Mouse (Mus musculus) stomach, postnatal 0 days (tissue): ENCODE measurements around the gene Nap1l4. TPM values are rescaled to one million over a fixed set of nuclear protein-coding genes. Genes with fewer than 3 reads are reported as not detected.
A peak's percentile ranks its signal among the peaks of the same experiment; 100 is the strongest.

Experiments
- ATAC-seq: fragments of 200-750 bp; cut with Nextera tagmentation; 2 replicates; pipeline ENCODE4 v1.8.0; 2017; ENCODE audit not compliant: low FRiP score, low TSS enrichment
- DNase-seq: peaks from one replicate; pipeline ENCODE4 v3.0.0-alpha.2; 2016; ENCODE audit warnings: low spot score
- H3K27ac ChIP-seq: fragments of 300-500 bp; sonication (generic); replicated peaks from 2 replicates; pipeline ENCODE4 v1.5.1; 2014; ENCODE audit warnings: mild to moderate bottlenecking, control low read depth
- H3K27me3 ChIP-seq: fragments of 300-500 bp; sonication (generic); 2 replicates; pipeline ENCODE4 v1.6.1; 2014; ENCODE audit warnings: low read length; ENCODE audit not compliant: control insufficient read depth, insufficient read depth
- H3K36me3 ChIP-seq: fragments of 300-500 bp; sonication (generic); 2 replicates; pipeline ENCODE4 v1.6.1; 2014; ENCODE audit warnings: low read length, mixed read lengths; ENCODE audit not compliant: control insufficient read depth, insufficient read depth
- H3K4me1 ChIP-seq: fragments of 300-500 bp; sonication (generic); replicated peaks from 2 replicates; pipeline ENCODE4 v1.6.1; 2014; ENCODE audit warnings: antibody characterized with exemption; ENCODE audit not compliant: control insufficient read depth, insufficient read depth
- H3K4me2 ChIP-seq: fragments of 300-500 bp; sonication (generic); replicated peaks from 2 replicates; pipeline ENCODE4 v1.6.1; 2014; ENCODE audit warnings: low read depth, mild to moderate bottlenecking, control low read depth, moderate library complexity
- H3K4me3 ChIP-seq: fragments of 300-500 bp; sonication (generic); 2 replicates; pipeline ENCODE4 v1.5.1; 2014; ENCODE audit warnings: low read depth, low read length, control low read depth
- H3K9ac ChIP-seq: fragments of 300-500 bp; sonication (generic); 2 replicates; pipeline ENCODE4 v1.6.1; 2014; ENCODE audit warnings: mild to moderate bottlenecking, low read length, control low read depth, mixed read lengths
- H3K9me3 ChIP-seq: fragments of 300-500 bp; sonication (generic); 2 replicates; pipeline ENCODE4 v1.6.1; 2016; ENCODE audit warnings: low read length; ENCODE audit not compliant: control insufficient read depth
- CTCF ChIP-seq: IDR thresholded peaks from 2 replicates; pipeline ENCODE4 v1.5.1; 2016; ENCODE audit warnings: antibody characterized with exemption, low read depth, mild to moderate bottlenecking, moderate library complexity
- EP300 ChIP-seq: optimal IDR thresholded peaks from 2 replicates; pipeline ENCODE3; 2016; ENCODE audit warnings: antibody characterized with exemption
- WGBS: fragments of 180-500 bp; shearing (Covaris S2); extraction: QIAGEN DNeasy Blood & Tissue Kit; methylation state at CpG from one replicate; pipeline ENCODE4 v1.1.7; 2014; 5-methylcytosine and 5-hydroxymethylcytosine counted together
- polyA plus RNA-seq: library from polyadenylated mRNA; unstranded; fragments of >200 nt; fragmentation: Nextera tagmentation; extraction: Ambion mirVana; gene quantifications from 2 replicates; pipeline ENCODE4 v1.2.1, GENCODE M21; 2015

Nap1l4 gene
- polyA plus RNA-seq, 1 experiment from 2014 or later: 98.5 TPM

DNA sequence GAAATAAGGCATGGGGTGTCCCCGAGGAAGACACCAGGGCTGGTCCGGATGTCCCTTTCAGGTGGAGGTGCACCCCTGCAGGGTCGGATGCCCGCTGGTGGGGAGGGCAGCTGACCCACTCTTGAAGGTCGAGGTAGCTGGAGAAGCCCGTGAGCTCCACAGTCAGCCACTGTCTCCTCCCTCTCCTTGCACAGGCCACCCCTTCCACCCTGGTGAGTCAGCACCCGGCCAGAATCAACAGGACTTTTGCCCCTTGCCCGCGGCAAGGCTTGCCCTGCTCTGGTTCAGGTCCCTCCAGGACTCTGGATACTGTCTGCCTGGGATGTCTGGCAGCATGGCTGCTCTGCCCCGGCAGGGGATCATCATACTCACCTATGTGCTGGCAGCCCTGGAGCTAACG, 73.0 kb downstream of the Nap1l4 start:
- Histone ChIP-seq H3K4me1 (0 out of 2 replicates have a peak, but pooled peaks cover 4% of the 10 kb centered on the region), H3K36me3 (no peaks in the 10 kb centered on the region), H3K4me2 (no peak overlapping the region), H3K9me3 (no peaks in the 10 kb centered on the region), H3K27me3 (no peaks in the 10 kb centered on the region), H3K27ac (peak overlapping the region; percentile 31; the same call in 1 of the 2 replicates), H3K9ac (no peak overlapping the region), H3K4me3 (no peak overlapping the region)
- DNase-seq (peak; percentile 84), ATAC-seq (peak; percentile 72)
- 52% methylated on average over 11 of the region's 11 CpGs for whole genome bisulfite sequencing
- TF ChIP-seq CTCF: no peak
- TF ChIP-seq EP300: no peak

- no peak for TF ChIP-seq EP300
- TF ChIP-seq CTCF: no peak
- H3K4me2 ChIP-seq: peak overlapping the region; percentile 49; the same call in 1 of the 2 replicates
- DNase-seq: peak; percentile 90
Observed at GRCm38 (mm10) chr7:143474811-143475210, 74.1 kb downstream of the Nap1l4 start.

DNA sequence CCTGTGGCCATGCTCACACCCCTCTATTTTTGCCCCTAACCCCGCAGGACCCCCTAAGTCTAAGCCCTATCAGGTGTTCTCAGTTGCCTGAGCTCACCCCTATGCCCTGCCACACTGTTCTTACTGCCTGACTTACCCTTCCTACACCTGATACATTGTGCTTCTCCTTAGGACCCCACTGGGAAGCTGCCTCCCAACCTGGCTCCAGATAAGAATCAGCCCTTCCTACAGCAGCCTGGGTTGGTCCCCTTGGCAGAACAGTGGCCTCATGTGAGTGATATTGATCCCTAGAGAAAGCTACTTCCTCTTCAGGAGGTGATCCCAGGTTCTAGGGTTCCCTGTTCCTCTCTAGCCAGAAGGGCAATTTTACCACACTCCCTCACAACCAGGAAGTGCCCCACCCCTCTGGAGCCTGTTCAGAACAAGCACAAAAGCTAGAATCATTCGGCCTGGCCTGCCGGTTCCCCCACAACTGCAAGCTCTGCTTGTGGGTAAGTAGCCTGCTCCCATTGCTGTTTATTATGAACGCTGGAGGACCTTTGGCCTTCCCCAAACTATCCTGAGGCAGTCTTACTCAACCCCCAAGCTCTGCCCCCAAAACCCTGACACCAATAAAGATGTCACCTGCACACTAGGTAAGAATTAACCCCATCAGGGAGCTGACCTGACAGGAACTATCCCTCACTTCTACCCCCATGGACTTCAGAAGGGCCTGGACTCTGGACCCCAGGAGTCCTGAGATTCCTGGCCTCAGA, 75.4 kb downstream of the Nap1l4 start, which contains the start of gene Slc22a18:
Gene Slc22a18 (plus strand): TSS at position 390 of the 755 bp plus-strand sequence.
- peak within 1 kb of the TSS; percentile 29 for H3K4me3 ChIP-seq
- no peaks in the 10 kb centered on the region for H3K36me3 ChIP-seq
- H3K9ac ChIP-seq: peak within 1 kb of the TSS; percentile 41
- H3K27me3 ChIP-seq: no peaks in the 10 kb centered on the region
- peak within 1 kb of the TSS; percentile 86 for H3K27ac ChIP-seq
- H3K4me1 ChIP-seq: 0 out of 2 replicates have a peak, but pooled peaks cover 4% of the 10 kb centered on the region
- H3K9me3 ChIP-seq: no peaks in the 10 kb centered on the region
- 25% methylated on average over 4 of the region's 4 CpGs for WGBS
- peak; percentile 70 for ATAC-seq
- H3K4me2 ChIP-seq: peak within 1 kb of the TSS; percentile 49
- TF ChIP-seq EP300 (no peak), CTCF (no peak)
- peak; percentile 88 for DNase-seq

More at GRCm38 (mm10) chr7:143474811-143475210, 74.1 kb downstream of the Nap1l4 start:
- peak; percentile 55 for ATAC-seq
- Histone ChIP-seq H3K9ac (no peak overlapping the region), H3K27ac (peak overlapping the region; percentile 86; the same call in 1 of the 2 replicates), H3K27me3 (no peaks in the 10 kb centered on the region), H3K4me3 (no peak overlapping the region), H3K4me1 (0 out of 2 replicates have a peak, but pooled peaks cover 4% of the 10 kb centered on the region), H3K9me3 (no peaks in the 10 kb centered on the region), H3K36me3 (no peaks in the 10 kb centered on the region)
- WGBS: 33% methylated on average over 10 of the region's 10 CpGs

GRCm38 (mm10) chr7:143469946-143470345, 79.0 kb downstream of the Nap1l4 start:
- H3K9ac ChIP-seq: no peak overlapping the region
- TF ChIP-seq CTCF (peak; percentile 95), EP300 (no peak)
- DNase-seq (peak; percentile 87), ATAC-seq (no peak)
- no peak overlapping the region for H3K27ac ChIP-seq
- no peaks in the 10 kb centered on the region for H3K27me3 ChIP-seq
- no peak overlapping the region for H3K4me3 ChIP-seq
- no peaks in the 10 kb centered on the region for H3K36me3 ChIP-seq
- 11% methylated on average over 8 of the region's 8 CpGs for WGBS
- peaks cover 5% of the 10 kb centered on the region; the same call in 1 of the 2 replicates for H3K4me1 ChIP-seq
- H3K9me3 ChIP-seq: no peaks in the 10 kb centered on the region
- no peak overlapping the region for H3K4me2 ChIP-seq

- 34% methylated on average over 6 of the region's 6 CpGs for WGBS
- no peak for TF ChIP-seq EP300
- TF ChIP-seq CTCF: no peak
- DNase-seq (no peak), ATAC-seq (no peak)
- Histone ChIP-seq H3K9ac (no peak overlapping the region), H3K36me3 (no peaks in the 10 kb centered on the region), H3K9me3 (no peaks in the 10 kb centered on the region), H3K27me3 (no peaks in the 10 kb centered on the region), H3K4me1 (peaks cover 6% of the 10 kb centered on the region; the same call in 1 of the 2 replicates), H3K4me2 (no peak overlapping the region), H3K4me3 (no peak overlapping the region), H3K27ac (no peak overlapping the region)
Observed at GRCm38 (mm10) chr7:143467714-143468113, 81.2 kb downstream of the Nap1l4 start.

- no peak overlapping the region for H3K27ac ChIP-seq
- H3K36me3 ChIP-seq: no peaks in the 10 kb centered on the region
- no peaks in the 10 kb centered on the region for H3K9me3 ChIP-seq
- ATAC-seq (peak; percentile 36), DNase-seq (peak; percentile 83)
- no peaks in the 10 kb centered on the region for H3K27me3 ChIP-seq
- peaks cover 6% of the 10 kb centered on the region; the same call in 1 of the 2 replicates for H3K4me1 ChIP-seq
- H3K4me3 ChIP-seq: no peak overlapping the region
- H3K4me2 ChIP-seq: no peak overlapping the region
- TF ChIP-seq CTCF (peak; percentile 96), EP300 (no peak)
- H3K9ac ChIP-seq: no peak overlapping the region
- 39% methylated on average over 14 of the region's 14 CpGs for WGBS
Observed at GRCm38 (mm10) chr7:143466099-143466677, 82.7 kb downstream of the Nap1l4 start.
